Mouse (Mus musculus) forebrain, postnatal 0 days (tissue): Measurements from ENCODE around the gene Adck2. TPM values are rescaled to one million over a fixed set of nuclear protein-coding genes. Genes with fewer than 3 reads are reported as not detected.

Source experiments
- ATAC-seq: fragments of 200-750 bp; cut with Nextera tagmentation; 2 replicates; pipeline ENCODE4 v1.8.0; 2017; ENCODE audit warnings: mild to moderate bottlenecking, moderate library complexity
- DNase-seq: peaks from one replicate; pipeline ENCODE4 v3.0.0-alpha.2; 2015
- H3K27ac ChIP-seq: fragments of 300-500 bp; sonication (generic); 2 replicates; pipeline ENCODE4 v1.5.1; 2014; ENCODE audit warnings: low read depth, mild to moderate bottlenecking, antibody characterized with exemption, low read length, moderate library complexity, mixed read lengths
- H3K27me3 ChIP-seq: fragments of 300-500 bp; sonication (generic); 2 replicates; pipeline ENCODE4 v1.6.1; 2014; ENCODE audit warnings: mild to moderate bottlenecking, low read length, mixed read lengths; ENCODE audit not compliant: insufficient read depth
- H3K36me3 ChIP-seq: fragments of 300-500 bp; sonication (generic); 2 replicates; pipeline ENCODE4 v1.6.1; 2014; ENCODE audit warnings: mild to moderate bottlenecking, moderate library complexity; ENCODE audit not compliant: insufficient read depth
- H3K4me1 ChIP-seq: fragments of 300-500 bp; sonication (generic); 2 replicates; pipeline ENCODE4 v1.6.1; 2014; ENCODE audit warnings: antibody characterized with exemption; ENCODE audit not compliant: insufficient read depth
- H3K4me2 ChIP-seq: fragments of 300-500 bp; sonication (generic); 2 replicates; pipeline ENCODE4 v1.6.1; 2014; ENCODE audit warnings: low read depth, mild to moderate bottlenecking, moderate library complexity
- H3K4me3 ChIP-seq: fragments of 300-500 bp; sonication (generic); 2 replicates; pipeline ENCODE4 v1.5.1; 2014; ENCODE audit warnings: low read depth, low read length, mixed read lengths
- H3K9ac ChIP-seq: fragments of 300-500 bp; sonication (generic); 2 replicates; pipeline ENCODE4 v1.6.1; 2014; ENCODE audit warnings: mild to moderate bottlenecking
- H3K9me3 ChIP-seq: fragments of 300-500 bp; sonication (generic); 2 replicates; pipeline ENCODE4 v1.6.1; 2016; ENCODE audit warnings: low read length
- CTCF ChIP-seq: sonication (generic); IDR thresholded peaks from 2 replicates; pipeline ENCODE4 v1.5.1; 2016; ENCODE audit warnings: antibody characterized with exemption, control low read depth, low read depth
- WGBS: fragments of 180-500 bp; shearing (Covaris S2); extraction: QIAGEN DNeasy Blood & Tissue Kit; methylation state at CpG from one replicate; pipeline ENCODE4 v1.1.7; 2014; 5-methylcytosine and 5-hydroxymethylcytosine counted together
- polyA plus RNA-seq: library from polyadenylated mRNA; unstranded; fragments of >200 nt; fragmentation: Nextera tagmentation; extraction: Ambion mirVana; gene quantifications from 2 replicates; pipeline ENCODE4 v1.2.1, GENCODE M21; 2015
- total RNA-seq: library from RNA; depleted of rRNA; stranded (reverse); fragments of >200 nt; gene quantifications from 2 replicates; pipeline ENCODE4 v1.2.3, GENCODE M21; 2014; rRNA removed

The Adck2 gene
- total and polyA plus RNA-seq, 2 experiments from 2014 or later = 17.6 to 40.3 TPM

- no peak for ATAC-seq
- TF ChIP-seq CTCF = no peak
- no peaks in the 10 kb centered on the region for H3K27me3 ChIP-seq
- H3K9me3 ChIP-seq = no peaks in the 10 kb centered on the region
- no peak overlapping the region for H3K9ac ChIP-seq
- 92% methylated on average over 3 of the region's 3 CpGs for WGBS
- H3K36me3 ChIP-seq = peaks cover 43% of the 10 kb centered on the region
- no peak for DNase-seq
- no peaks in the 10 kb centered on the region for H3K4me1 ChIP-seq
- H3K4me3 ChIP-seq = no peak overlapping the region
- no peak overlapping the region for H3K4me2 ChIP-seq
- no peak overlapping the region for H3K27ac ChIP-seq
These were observed 27.2 kb downstream of the Adck2 start for GRCm38 (mm10) chr6:39600851-39601250.

- no peaks in the 10 kb centered on the region for H3K4me1 ChIP-seq
These were observed 28.2 kb downstream of the Adck2 start for GRCm38 (mm10) chr6:39601828-39602227.

GRCm38 (mm10) chr6:39604565-39604964 is 30.9 kb downstream of the Adck2 start:
- no peak overlapping the region for H3K27ac ChIP-seq
- DNase-seq (no peak), ATAC-seq (no peak)
- no peak overlapping the region for H3K9ac ChIP-seq
- H3K27me3 ChIP-seq = no peaks in the 10 kb centered on the region
- no peak overlapping the region for H3K4me3 ChIP-seq
- no peaks in the 10 kb centered on the region for H3K9me3 ChIP-seq
- H3K4me2 ChIP-seq = no peak overlapping the region
- H3K4me1 ChIP-seq = no peaks in the 10 kb centered on the region
- H3K36me3 ChIP-seq = peaks cover 25% of the 10 kb centered on the region
- no peak for TF ChIP-seq CTCF
- 73% methylated on average over 5 of the region's 5 CpGs for WGBS

More at GRCm38 (mm10) chr6:39601828-39602227, 28.2 kb downstream of the Adck2 start:
- Histone ChIP-seq H3K36me3 (peaks cover 43% of the 10 kb centered on the region), H3K4me2 (no peak overlapping the region), H3K27me3 (no peaks in the 10 kb centered on the region), H3K9ac (no peak overlapping the region), H3K4me3 (no peak overlapping the region), H3K27ac (no peak overlapping the region), H3K9me3 (no peaks in the 10 kb centered on the region)
- no peak for ATAC-seq
- TF ChIP-seq CTCF = no peak
- 87% methylated on average over 3 of the region's 3 CpGs for WGBS
- DNase-seq = no peak

GRCm38 (mm10) chr6:39606056-39606455 is 32.4 kb downstream of the Adck2 start:
- ATAC-seq = no peak
- H3K27ac ChIP-seq = no peak overlapping the region
- DNase-seq = no peak
- WGBS = 87% methylated on average over 6 of the region's 6 CpGs
- H3K27me3 ChIP-seq = no peaks in the 10 kb centered on the region
- H3K36me3 ChIP-seq = peaks cover 18% of the 10 kb centered on the region
- no peak overlapping the region for H3K4me2 ChIP-seq
- no peak for TF ChIP-seq CTCF
- no peak overlapping the region for H3K4me3 ChIP-seq
- H3K9ac ChIP-seq = no peak overlapping the region
- no peaks in the 10 kb centered on the region for H3K9me3 ChIP-seq
- H3K4me1 ChIP-seq = no peaks in the 10 kb centered on the region

- 78% methylated on average over 3 of the region's 3 CpGs for WGBS
- no peak for ATAC-seq
- Histone ChIP-seq H3K36me3 (peaks cover 18% of the 10 kb centered on the region), H3K4me2 (no peak overlapping the region), H3K27ac (no peak overlapping the region), H3K27me3 (no peaks in the 10 kb centered on the region), H3K9ac (no peak overlapping the region), H3K9me3 (no peaks in the 10 kb centered on the region), H3K4me3 (no peak overlapping the region), H3K4me1 (no peaks in the 10 kb centered on the region)
- DNase-seq = no peak
- TF ChIP-seq CTCF = no peak
These were observed 33.2 kb downstream of the Adck2 start for GRCm38 (mm10) chr6:39606862-39607261.

- no peak overlapping the region for H3K4me3 ChIP-seq
- no peak overlapping the region for H3K9ac ChIP-seq
- WGBS = 71% methylated on average over 5 of the region's 5 CpGs
- H3K9me3 ChIP-seq = no peaks in the 10 kb centered on the region
- ATAC-seq (no peak), DNase-seq (no peak)
- H3K4me1 ChIP-seq = no peaks in the 10 kb centered on the region
- peaks cover 18% of the 10 kb centered on the region for H3K36me3 ChIP-seq
- H3K27ac ChIP-seq = no peak overlapping the region
- no peak for TF ChIP-seq CTCF
- no peak overlapping the region for H3K4me2 ChIP-seq
- no peaks in the 10 kb centered on the region for H3K27me3 ChIP-seq
These were observed 33.7 kb downstream of the Adck2 start for GRCm38 (mm10) chr6:39607365-39607764.

GRCm38 (mm10) chr6:39610207-39610606 is 36.5 kb downstream of the Adck2 start:
- Histone ChIP-seq H3K9me3 (no peaks in the 10 kb centered on the region), H3K4me2 (no peak overlapping the region), H3K4me3 (no peak overlapping the region), H3K36me3 (peaks cover 22% of the 10 kb centered on the region), H3K27ac (no peak overlapping the region), H3K9ac (no peak overlapping the region), H3K4me1 (no peaks in the 10 kb centered on the region), H3K27me3 (no peaks in the 10 kb centered on the region)
- TF ChIP-seq CTCF = peak; percentile 48
- peak; percentile 25 for DNase-seq
- 67% methylated on average over 2 of the region's 2 CpGs for WGBS
- no peak for ATAC-seq

- ATAC-seq (no peak), DNase-seq (no peak)
- no peak overlapping the region for H3K9ac ChIP-seq
- WGBS = 93% methylated on average over 2 of the region's 2 CpGs
- H3K4me3 ChIP-seq = no peak overlapping the region
- no peak overlapping the region for H3K27ac ChIP-seq
- H3K27me3 ChIP-seq = no peaks in the 10 kb centered on the region
- no peaks in the 10 kb centered on the region for H3K9me3 ChIP-seq
- peaks cover 30% of the 10 kb centered on the region for H3K36me3 ChIP-seq
- no peaks in the 10 kb centered on the region for H3K4me1 ChIP-seq
- H3K4me2 ChIP-seq = no peak overlapping the region
- no peak for TF ChIP-seq CTCF
These were observed 37.6 kb downstream of the Adck2 start for GRCm38 (mm10) chr6:39611296-39611695.

Other genes with a start within 250 kb of the Adck2 start
- 32.0 and 38.5 TPM in 2 replicates for gene Slc37a3, start 196.2 kb upstream of the Adck2 start, total RNA-seq
- gene Slc37a3, start 196.2 kb upstream of the Adck2 start, polyA plus RNA-seq = 44.4 and 58.2 TPM in 2 replicates
- not detected in 2 replicates for gene Rab19, start 192.7 kb upstream of the Adck2 start, total RNA-seq
- 0.12 and 0.31 TPM in 2 replicates for gene Rab19, start 192.7 kb upstream of the Adck2 start, polyA plus RNA-seq
- 222 and 264 TPM in 2 replicates for gene Mkrn1, start 153.4 kb upstream of the Adck2 start, total RNA-seq
- 199 and 217 TPM in 2 replicates for gene Mkrn1, start 153.4 kb upstream of the Adck2 start, polyA plus RNA-seq
- gene Dennd2a, start 16.0 kb upstream of the Adck2 start, total RNA-seq = 11.2 and 13.7 TPM in 2 replicates
- gene Dennd2a, start 16.0 kb upstream of the Adck2 start, polyA plus RNA-seq = 5.4 and 8.2 TPM in 2 replicates
- not detected in 2 replicates for gene Gm42420, start 11.9 kb downstream of the Adck2 start, total RNA-seq
- gene Gm42420, start 11.9 kb downstream of the Adck2 start, polyA plus RNA-seq = 0.53 and 1.8 TPM in 2 replicates
- 220 and 285 TPM in 2 replicates for gene Ndufb2, start 18.7 kb downstream of the Adck2 start, total RNA-seq
- gene Ndufb2, start 18.7 kb downstream of the Adck2 start, polyA plus RNA-seq = 500 and 654 TPM in 2 replicates
- 31.1 and 42.4 TPM in 2 replicates for gene Braf, start 151.6 kb downstream of the Adck2 start, total RNA-seq
- gene Braf, start 151.6 kb downstream of the Adck2 start, polyA plus RNA-seq = 6.5 and 12.9 TPM in 2 replicates
- gene Mrps33, start 237.1 kb downstream of the Adck2 start, total RNA-seq = 65.3 and 180 TPM in 2 replicates
- 183 and 258 TPM in 2 replicates for gene Mrps33, start 237.1 kb downstream of the Adck2 start, polyA plus RNA-seq